Mouse (Mus musculus): Measurements from ENCODE around the gene Syt5. TPM values are rescaled to one million over a fixed set of nuclear protein-coding genes. Genes with fewer than 3 reads are reported as not detected.

The Syt5 gene
- polyA plus RNA-seq, 1 experiment from 2014 or later: 7.5 TPM

DNA sequence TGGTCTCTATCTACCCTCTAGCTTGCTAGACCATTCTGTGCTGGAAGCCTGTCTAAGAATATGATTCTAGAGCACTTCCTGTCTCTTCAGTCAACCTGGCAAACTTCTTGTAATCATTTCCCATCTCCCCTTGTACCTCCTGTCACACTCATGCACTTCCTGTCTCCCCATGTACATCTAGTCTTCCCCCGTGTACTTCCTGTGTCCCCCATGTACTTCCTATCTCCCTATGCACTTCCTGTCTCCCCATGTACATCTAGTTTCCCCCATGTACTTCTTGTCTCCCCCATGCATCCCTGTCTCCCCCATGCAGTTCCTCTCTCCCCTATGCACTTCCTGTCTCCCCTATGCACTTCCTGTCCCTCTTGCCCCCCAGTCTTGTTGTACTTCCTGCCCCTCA lies 28.9 kb downstream of the Syt5 start:
- 74% methylated on average over 1 of the region's 1 CpGs for WGBS
- peaks cover 51% of the 10 kb centered on the region for H3K4me1 ChIP-seq
- H3K9me3 ChIP-seq (replicated peaks): no peaks in the 10 kb centered on the region
- H3K27ac ChIP-seq: no peak overlapping the region
- H3K27me3 ChIP-seq: no peaks in the 10 kb centered on the region
- H3K9ac ChIP-seq: no peak overlapping the region
- H3K4me2 ChIP-seq: no peak overlapping the region
- no peak overlapping the region for H3K4me3 ChIP-seq (replicated peaks)
- no peaks in the 10 kb centered on the region for H3K36me3 ChIP-seq
- no peak for ATAC-seq (replicated peaks; ENCODE audit: low FRiP score)

DNA sequence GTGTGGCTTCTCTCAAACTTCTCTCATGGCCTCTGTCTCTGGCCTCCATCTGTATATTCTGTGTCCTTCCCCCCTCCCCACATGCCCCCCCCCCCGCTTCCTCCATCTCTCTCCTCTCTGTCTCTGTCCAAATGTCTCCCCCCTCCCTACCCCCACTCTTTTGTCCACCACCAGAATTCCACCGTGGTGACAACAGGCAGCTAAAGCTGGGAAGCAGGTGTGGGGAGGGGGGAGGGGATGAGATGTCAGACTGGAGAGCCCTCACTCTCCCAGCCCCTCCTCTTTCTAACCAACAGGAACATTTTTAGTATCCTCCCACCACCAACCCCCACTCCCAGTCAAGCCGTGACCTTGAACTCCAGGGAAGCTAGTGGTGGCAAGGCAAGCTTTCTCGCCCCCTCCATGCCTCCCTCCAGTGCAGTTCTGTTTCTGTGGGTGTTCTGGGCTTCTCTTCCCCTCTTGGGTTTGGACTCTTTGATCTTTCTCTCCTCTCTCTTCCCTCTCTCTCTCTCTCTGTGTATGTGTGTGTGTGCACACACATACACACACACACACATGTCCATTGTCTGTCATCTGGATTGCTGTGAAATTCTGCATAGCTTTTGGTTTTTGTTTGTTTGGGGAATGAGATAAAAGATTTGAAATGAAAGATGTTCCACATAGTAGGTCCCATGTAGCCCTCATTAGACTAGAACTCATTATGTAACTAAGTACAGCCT lies 30.9 kb downstream of the Syt5 start, which contains the start of gene Tnnt1:
TSS of gene Tnnt1 (minus strand) at position 51 of the 719 bp plus-strand sequence.
- Histone ChIP-seq H3K36me3 (no peaks in the 10 kb centered on the region), H3K9ac (no peak within 1 kb of the TSS), H3K9me3 (replicated peaks) (no peaks in the 10 kb centered on the region), H3K27me3 (no peaks in the 10 kb centered on the region), H3K4me1 (peaks cover 62% of the 10 kb centered on the region), H3K27ac (no peak within 1 kb of the TSS; the same call in 1 of the 2 replicates), H3K4me2 (no peak within 1 kb of the TSS), H3K4me3 (replicated peaks) (no peak within 1 kb of the TSS)
- peak; percentile 9; the same call in 1 of the 2 replicates for ATAC-seq (replicated peaks; ENCODE audit: low FRiP score)
- 14% methylated on average over 4 of the region's 4 CpGs for WGBS

GRCm38 (mm10) chr7:4515853-4516252 lies 31.5 kb downstream of the Syt5 start:
- Histone ChIP-seq H3K36me3 (no peaks in the 10 kb centered on the region), H3K27me3 (no peaks in the 10 kb centered on the region), H3K4me1 (peaks cover 55% of the 10 kb centered on the region), H3K27ac (no peak overlapping the region), H3K9ac (no peak overlapping the region), H3K4me2 (no peak overlapping the region), H3K4me3 (replicated peaks) (no peak overlapping the region), H3K9me3 (replicated peaks) (no peaks in the 10 kb centered on the region)
- WGBS: 55% methylated on average over 6 of the region's 6 CpGs
- no peak for ATAC-seq (replicated peaks; ENCODE audit: low FRiP score)

- ATAC-seq (replicated peaks; ENCODE audit: low FRiP score): no peak; the same call in 1 of the 2 replicates
- 42% methylated on average over 6 of the region's 6 CpGs for WGBS
- Histone ChIP-seq H3K4me2 (0 out of 2 replicates have a peak overlapping the region, but pooled peaks have one; percentile 4), H3K4me1 (peaks cover 57% of the 10 kb centered on the region), H3K4me3 (replicated peaks) (no peak overlapping the region), H3K27ac (peak overlapping the region; percentile 78), H3K27me3 (no peaks in the 10 kb centered on the region), H3K9me3 (replicated peaks) (no peaks in the 10 kb centered on the region), H3K9ac (no peak overlapping the region), H3K36me3 (no peaks in the 10 kb centered on the region)
Observed at GRCm38 (mm10) chr7:4513829-4514712, 33.3 kb downstream of the Syt5 start.

DNA sequence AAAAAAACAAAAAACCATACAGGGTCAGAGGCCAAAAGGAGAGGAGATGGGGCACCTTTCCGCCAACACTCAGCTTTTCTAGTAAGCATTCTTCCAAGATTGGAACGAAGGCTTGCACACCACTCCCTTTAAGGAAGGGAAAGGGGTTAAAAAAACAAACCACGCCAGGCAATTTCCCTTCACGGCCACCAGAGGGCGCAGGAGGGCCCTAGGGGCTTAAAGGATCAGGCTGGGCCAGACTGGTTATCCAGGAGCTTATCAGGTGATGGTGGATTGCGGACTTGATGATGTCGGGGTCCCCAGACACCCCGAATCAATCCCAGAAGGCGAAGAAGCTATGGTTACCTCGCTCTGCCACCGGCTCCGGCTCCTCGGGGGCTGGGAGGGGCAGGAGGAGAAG lies 34.1 kb downstream of the Syt5 start:
- Histone ChIP-seq H3K4me1 (peaks cover 56% of the 10 kb centered on the region), H3K9ac (no peak overlapping the region), H3K4me3 (replicated peaks) (no peak overlapping the region), H3K27ac (peak overlapping the region; percentile 78), H3K36me3 (no peaks in the 10 kb centered on the region), H3K27me3 (no peaks in the 10 kb centered on the region), H3K4me2 (no peak overlapping the region; the same call in 1 of the 2 replicates), H3K9me3 (replicated peaks) (no peaks in the 10 kb centered on the region)
- no peak for ATAC-seq (replicated peaks; ENCODE audit: low FRiP score)
- 33% methylated on average over 13 of the region's 13 CpGs for WGBS

GRCm38 (mm10) chr7:4511489-4512224 lies 35.7 kb downstream of the Syt5 start:
- Histone ChIP-seq H3K4me1 (peaks cover 52% of the 10 kb centered on the region), H3K4me2 (no peak overlapping the region), H3K4me3 (replicated peaks) (no peak overlapping the region), H3K9ac (no peak overlapping the region), H3K27me3 (no peaks in the 10 kb centered on the region), H3K36me3 (no peaks in the 10 kb centered on the region), H3K27ac (peak overlapping the region; percentile 38), H3K9me3 (replicated peaks) (no peaks in the 10 kb centered on the region)
- WGBS: 64% methylated on average over 8 of the region's 8 CpGs
- no peak for ATAC-seq (replicated peaks; ENCODE audit: low FRiP score)

DNA sequence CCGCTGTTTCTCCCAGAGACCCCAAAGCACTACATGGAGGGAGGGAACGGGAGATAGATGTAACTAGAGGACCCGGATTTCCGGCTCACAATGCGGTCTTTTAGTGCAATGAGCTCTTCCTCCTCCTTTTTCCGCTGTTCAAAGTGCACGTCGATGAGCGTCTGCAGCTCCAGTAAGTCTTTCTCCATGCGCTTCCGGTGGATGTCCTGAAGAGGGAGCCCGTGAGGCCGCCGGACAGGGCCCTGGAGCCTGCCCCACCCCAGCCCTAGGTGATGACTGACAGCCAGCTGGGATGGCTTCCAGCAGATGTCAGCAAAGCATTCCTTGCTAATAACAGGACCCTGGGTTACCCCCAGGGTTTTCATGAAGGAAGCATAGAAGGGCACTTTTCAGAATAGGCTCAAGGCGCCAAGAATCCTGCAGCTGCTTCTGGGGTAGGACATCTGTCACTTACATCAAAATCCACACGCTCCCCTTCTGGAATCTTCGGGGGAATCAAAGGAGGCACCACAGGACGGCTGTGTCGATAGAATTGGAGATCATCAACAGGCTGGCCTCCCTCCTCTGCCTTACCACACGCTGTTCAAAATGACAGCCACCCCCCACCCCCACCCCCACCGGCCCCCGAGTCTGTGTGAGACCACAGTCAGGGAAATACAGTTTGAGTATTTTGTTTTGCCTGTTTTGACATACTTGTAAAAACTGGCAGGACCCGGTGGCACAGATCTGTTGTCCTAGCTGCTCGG lies 37.3 kb downstream of the Syt5 start:
- H3K36me3 ChIP-seq: no peaks in the 10 kb centered on the region
- H3K27me3 ChIP-seq: no peaks in the 10 kb centered on the region
- no peaks in the 10 kb centered on the region for H3K9me3 ChIP-seq (replicated peaks)
- peak; percentile 63 for ATAC-seq (replicated peaks; ENCODE audit: low FRiP score)
- peak overlapping the region; percentile 41 for H3K4me2 ChIP-seq
- WGBS: 17% methylated on average over 24 of the region's 24 CpGs
- no peak overlapping the region for H3K9ac ChIP-seq
- H3K4me1 ChIP-seq: peaks cover 41% of the 10 kb centered on the region
- peak overlapping the region; percentile 12; the same call in 1 of the 2 replicates for H3K4me3 ChIP-seq (replicated peaks)
- no peak overlapping the region for H3K27ac ChIP-seq

DNA sequence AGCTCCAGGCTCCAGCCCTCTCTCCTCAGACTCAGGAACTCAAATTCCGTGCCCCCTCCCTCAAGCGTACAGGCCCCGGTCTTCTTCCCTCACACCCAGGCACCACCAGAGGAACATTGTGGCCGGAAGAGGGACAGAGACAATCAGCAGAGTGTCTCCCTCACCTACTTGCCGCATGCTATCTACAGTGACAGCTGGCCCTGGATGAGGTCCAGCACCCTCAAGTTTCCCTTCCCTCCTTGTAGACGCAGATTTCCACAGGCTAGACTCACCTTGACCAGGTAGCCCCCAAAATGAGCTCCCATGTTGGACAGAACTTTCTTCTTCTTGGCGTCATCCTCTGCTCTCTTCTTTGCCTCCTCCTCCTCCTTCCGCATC lies 38.6 kb downstream of the Syt5 start:
- Histone ChIP-seq H3K27me3 (no peaks in the 10 kb centered on the region), H3K9ac (no peak overlapping the region), H3K27ac (no peak overlapping the region), H3K4me1 (peaks cover 34% of the 10 kb centered on the region), H3K4me2 (no peak overlapping the region), H3K36me3 (no peaks in the 10 kb centered on the region), H3K4me3 (replicated peaks) (no peak overlapping the region), H3K9me3 (replicated peaks) (no peaks in the 10 kb centered on the region)
- no peak for ATAC-seq (replicated peaks; ENCODE audit: low FRiP score)
- 92% methylated on average over 8 of the region's 8 CpGs for WGBS

- H3K9ac ChIP-seq: no peak overlapping the region
- no peaks in the 10 kb centered on the region for H3K9me3 ChIP-seq (replicated peaks)
- WGBS: 63% methylated on average over 27 of the region's 32 CpGs
- no peak overlapping the region for H3K4me2 ChIP-seq
- H3K36me3 ChIP-seq: no peaks in the 10 kb centered on the region
- no peak overlapping the region for H3K27ac ChIP-seq
- no peak overlapping the region for H3K4me3 ChIP-seq (replicated peaks)
- no peak for ATAC-seq (replicated peaks; ENCODE audit: low FRiP score)
- H3K27me3 ChIP-seq: no peaks in the 10 kb centered on the region
- peaks cover 29% of the 10 kb centered on the region for H3K4me1 ChIP-seq
Observed at GRCm38 (mm10) chr7:4508062-4508738, 39.1 kb downstream of the Syt5 start.

DNA sequence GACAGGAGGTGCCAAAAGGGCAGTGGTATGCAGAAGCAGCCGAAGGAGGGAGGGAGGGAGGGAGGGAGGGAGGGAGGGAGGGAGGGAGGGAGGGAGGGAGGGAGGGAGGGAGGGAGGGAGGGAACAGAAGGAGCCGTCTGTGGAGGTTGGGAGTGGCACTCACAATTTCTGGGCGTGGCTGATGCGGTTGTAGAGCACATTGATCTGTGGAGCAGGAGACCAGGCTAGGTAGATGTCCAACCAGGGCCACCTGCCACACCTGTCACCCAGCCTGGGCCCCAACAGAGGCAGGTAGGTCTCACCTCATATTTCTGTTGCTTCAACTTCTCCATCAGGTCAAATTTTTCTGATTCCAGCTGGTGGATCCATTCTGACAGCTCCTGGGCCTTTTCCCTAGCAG lies 40.1 kb downstream of the Syt5 start:
- Histone ChIP-seq H3K27ac (no peak overlapping the region), H3K27me3 (no peaks in the 10 kb centered on the region), H3K9ac (no peak overlapping the region), H3K9me3 (replicated peaks) (no peaks in the 10 kb centered on the region), H3K4me2 (no peak overlapping the region), H3K4me3 (replicated peaks) (no peak overlapping the region), H3K4me1 (peaks cover 29% of the 10 kb centered on the region), H3K36me3 (no peaks in the 10 kb centered on the region)
- no peak for ATAC-seq (replicated peaks; ENCODE audit: low FRiP score)
- WGBS: 58% methylated on average over 3 of the region's 4 CpGs

All from kidney, embryonic 15.5 days (tissue).